Mouse (Mus musculus) hindbrain, embryonic 16.5 days (tissue): ENCODE results near the gene Gm765. TPM values are rescaled to one million over a fixed set of nuclear protein-coding genes. Genes with fewer than 3 reads are reported as not detected.

Experiments
- ATAC-seq: fragments of 200-750 bp; cut with Nextera tagmentation; 2 replicates; pipeline ENCODE4 v1.8.0; 2017; ENCODE audit warnings: moderate TSS enrichment, moderate library complexity
- H3K27ac ChIP-seq: fragments of 300-500 bp; sonication (generic); 2 replicates; pipeline ENCODE4 v1.5.1; 2014; ENCODE audit warnings: low read depth, mild to moderate bottlenecking, control low read depth, low read length, moderate library complexity
- H3K27me3 ChIP-seq: fragments of 300-500 bp; sonication (generic); replicated peaks from 2 replicates; pipeline ENCODE4 v1.6.1; 2014; ENCODE audit warnings: low read length; ENCODE audit not compliant: control insufficient read depth, insufficient read depth
- H3K36me3 ChIP-seq: fragments of 300-500 bp; sonication (generic); 2 replicates; pipeline ENCODE4 v1.6.1; 2014; ENCODE audit warnings: mild to moderate bottlenecking, low read length, moderate library complexity, mixed read lengths; ENCODE audit not compliant: control insufficient read depth, insufficient read depth
- H3K4me1 ChIP-seq: fragments of 300-500 bp; sonication (generic); 2 replicates; pipeline ENCODE4 v1.6.1; 2014; ENCODE audit warnings: low read depth, low read length; ENCODE audit not compliant: control insufficient read depth, insufficient read depth
- H3K4me2 ChIP-seq: fragments of 300-500 bp; sonication (generic); 2 replicates; pipeline ENCODE4 v1.6.1; 2014; ENCODE audit warnings: mild to moderate bottlenecking, low read length, control low read depth, moderate library complexity
- H3K4me3 ChIP-seq: fragments of 300-500 bp; sonication (generic); 2 replicates; pipeline ENCODE4 v1.5.1; 2014; ENCODE audit warnings: mild to moderate bottlenecking, low read length, control low read depth, moderate library complexity
- H3K9ac ChIP-seq: fragments of 300-500 bp; sonication (generic); 2 replicates; pipeline ENCODE4 v1.6.1; 2014; ENCODE audit warnings: low read depth, mild to moderate bottlenecking, control low read depth, low read length, moderate library complexity
- H3K9me3 ChIP-seq: fragments of 300-500 bp; sonication (generic); 2 replicates; pipeline ENCODE4 v1.6.1; 2014; ENCODE audit warnings: mild to moderate bottlenecking, low read length, moderate library complexity; ENCODE audit not compliant: control insufficient read depth
- WGBS: fragments of 180-500 bp; shearing (Covaris S2); extraction: QIAGEN DNeasy Blood & Tissue Kit; methylation state at CpG from one replicate; pipeline ENCODE4 v1.1.7; 2014; 5-methylcytosine and 5-hydroxymethylcytosine counted together
- polyA plus RNA-seq: library from polyadenylated mRNA; unstranded; fragments of >200 nt; fragmentation: Nextera tagmentation; extraction: Ambion mirVana; gene quantifications from 2 replicates; pipeline ENCODE4 v1.2.1, GENCODE M21; 2015

Gene Gm765
- polyA plus RNA-seq, 1 experiment from 2014 or later = 0.05 TPM

DNA sequence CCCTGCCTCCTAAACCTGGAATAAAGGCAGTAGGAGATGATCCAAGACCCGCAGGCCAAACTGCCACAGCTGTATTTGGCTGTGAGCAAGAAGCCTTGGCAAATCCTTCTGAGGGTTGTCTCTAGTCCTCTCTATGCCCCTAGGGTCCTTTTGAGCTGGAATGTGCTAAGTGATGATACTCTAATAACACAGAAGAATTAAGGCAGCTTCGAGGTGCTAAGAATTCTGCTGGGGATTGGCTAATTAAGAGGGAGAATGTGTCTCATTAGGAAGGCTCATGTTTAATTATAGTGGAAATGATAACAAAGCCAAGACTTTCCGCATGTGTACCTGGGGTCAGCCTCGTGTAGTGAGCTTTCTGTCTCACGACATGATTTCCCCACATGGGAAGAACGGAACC is 99.4 kb downstream of the Gm765 start:
- H3K4me1 ChIP-seq = peaks cover 3% of the 10 kb centered on the region; the same call in 1 of the 2 replicates
- no peak overlapping the region for H3K4me3 ChIP-seq
- H3K9me3 ChIP-seq = no peaks in the 10 kb centered on the region
- no peak overlapping the region for H3K9ac ChIP-seq
- H3K36me3 ChIP-seq = no peaks in the 10 kb centered on the region
- WGBS = 38% methylated on average over 6 of the region's 6 CpGs
- ATAC-seq = no peak
- no peak overlapping the region for H3K27ac ChIP-seq
- H3K4me2 ChIP-seq = no peak overlapping the region
- no peaks in the 10 kb centered on the region for H3K27me3 ChIP-seq

DNA sequence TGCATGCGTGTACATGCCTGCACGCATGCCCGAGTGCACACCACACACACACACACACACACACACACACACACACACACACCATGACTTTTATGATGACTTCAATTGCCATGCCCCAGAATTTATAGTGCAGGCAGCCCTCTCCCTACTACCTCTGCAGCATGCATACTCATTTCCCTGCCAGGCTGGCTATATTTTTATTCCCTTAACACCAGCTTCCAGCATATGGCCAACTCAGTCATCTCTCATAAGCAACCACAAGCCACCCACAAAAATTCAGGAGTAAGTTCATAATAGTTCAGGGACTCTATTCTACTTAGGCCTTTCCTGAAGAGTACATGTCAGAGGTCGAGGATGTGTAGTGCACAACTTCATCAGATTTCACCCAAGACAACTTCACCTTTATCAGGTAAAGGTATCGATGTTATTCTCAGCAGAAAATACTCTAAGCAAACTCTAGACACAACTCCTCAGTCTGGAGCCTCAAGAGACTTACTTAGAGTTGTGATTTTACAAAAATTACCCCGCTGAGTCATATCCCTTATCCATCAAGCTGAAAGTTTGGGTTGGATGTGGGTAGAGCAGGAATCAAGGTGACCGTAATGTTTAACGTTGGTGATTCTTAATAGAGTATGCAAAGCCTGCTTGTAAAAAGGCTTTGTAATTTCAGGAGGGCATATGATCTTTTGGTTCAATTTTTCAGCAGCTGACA is 101.8 kb downstream of the Gm765 start:
- H3K4me1 ChIP-seq = peaks cover 3% of the 10 kb centered on the region; the same call in 1 of the 2 replicates
- no peak for ATAC-seq
- H3K36me3 ChIP-seq = no peaks in the 10 kb centered on the region
- no peak overlapping the region for H3K4me2 ChIP-seq
- H3K9me3 ChIP-seq = no peaks in the 10 kb centered on the region
- H3K27me3 ChIP-seq = no peaks in the 10 kb centered on the region
- no peak overlapping the region for H3K27ac ChIP-seq
- no peak overlapping the region for H3K4me3 ChIP-seq
- H3K9ac ChIP-seq = no peak overlapping the region
- 90% methylated on average over 8 of the region's 8 CpGs for WGBS

DNA sequence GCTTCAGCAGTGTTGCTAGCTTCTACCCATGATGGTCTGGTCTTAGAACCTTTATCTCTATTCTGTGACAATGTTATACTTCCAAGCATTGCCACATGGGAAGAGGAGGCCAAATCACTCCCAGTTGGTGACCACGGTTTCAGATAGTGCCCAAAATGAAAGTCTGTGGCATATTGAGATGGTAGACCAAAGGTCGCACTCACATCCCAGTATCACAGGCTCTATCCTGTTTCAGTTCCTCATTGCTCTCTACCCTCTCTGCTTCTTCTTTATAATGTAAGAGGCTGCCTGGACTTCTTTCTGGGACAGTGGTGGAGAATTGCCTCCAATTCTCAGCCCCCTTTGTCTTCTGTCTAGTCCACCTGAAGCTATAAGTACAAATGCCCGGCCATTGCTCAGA is 108.5 kb downstream of the Gm765 start:
- WGBS = 93% methylated on average over 3 of the region's 3 CpGs
- H3K9me3 ChIP-seq = no peaks in the 10 kb centered on the region
- no peak for ATAC-seq
- no peak overlapping the region for H3K27ac ChIP-seq
- no peak overlapping the region for H3K4me3 ChIP-seq
- H3K27me3 ChIP-seq = no peaks in the 10 kb centered on the region
- no peak overlapping the region for H3K4me2 ChIP-seq
- no peaks in the 10 kb centered on the region for H3K36me3 ChIP-seq
- H3K9ac ChIP-seq = no peak overlapping the region
- no peaks in the 10 kb centered on the region for H3K4me1 ChIP-seq

DNA sequence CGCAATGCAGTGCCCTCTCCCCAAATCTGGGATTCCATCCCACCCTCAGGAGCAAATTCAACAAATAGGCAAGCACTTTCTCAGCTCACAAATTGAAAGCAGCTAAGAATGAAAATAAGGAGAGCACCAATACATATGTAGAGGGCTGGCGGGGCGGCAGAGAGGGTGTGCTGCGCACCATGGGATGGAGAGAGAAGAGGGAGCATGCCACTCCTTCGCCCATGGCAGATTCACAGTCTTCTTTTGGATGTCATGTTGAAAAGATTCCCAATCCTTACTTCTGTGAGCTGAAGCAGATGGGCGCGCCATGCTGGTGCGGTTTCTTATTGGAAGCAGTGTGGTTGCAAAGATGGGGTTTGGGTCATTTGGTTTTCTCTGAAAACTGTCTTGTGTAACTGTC is 118.6 kb downstream of the Gm765 start:
- Histone ChIP-seq H3K9ac (no peak overlapping the region), H3K27me3 (no peaks in the 10 kb centered on the region), H3K4me3 (no peak overlapping the region), H3K4me1 (no peaks in the 10 kb centered on the region), H3K4me2 (no peak overlapping the region), H3K9me3 (no peaks in the 10 kb centered on the region), H3K27ac (no peak overlapping the region), H3K36me3 (no peaks in the 10 kb centered on the region)
- WGBS = 92% methylated on average over 8 of the region's 8 CpGs
- no peak for ATAC-seq

DNA sequence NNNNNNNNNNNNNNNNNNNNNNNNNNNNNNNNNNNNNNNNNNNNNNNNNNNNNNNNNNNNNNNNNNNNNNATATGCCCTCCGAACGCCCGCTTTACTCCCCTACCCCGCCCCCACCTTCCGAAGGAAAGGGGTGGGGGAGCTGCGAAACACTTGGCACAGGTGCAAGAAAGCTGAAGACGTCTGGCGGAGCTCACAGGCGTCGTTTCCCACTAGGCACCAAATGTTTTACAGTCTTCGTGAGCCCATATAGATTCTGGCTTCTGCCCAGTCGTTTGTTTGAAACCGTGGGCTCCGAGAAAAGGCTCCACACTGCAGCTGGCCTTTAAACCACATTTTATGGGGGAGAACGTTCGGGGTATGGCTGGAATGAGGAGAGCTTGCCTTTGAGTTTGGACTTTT is 120.6 kb downstream of the Gm765 start:
- Histone ChIP-seq H3K9me3 (no peaks in the 10 kb centered on the region), H3K27ac (no peak overlapping the region), H3K4me1 (no peaks in the 10 kb centered on the region), H3K36me3 (no peaks in the 10 kb centered on the region), H3K4me2 (no peak overlapping the region), H3K27me3 (no peaks in the 10 kb centered on the region), H3K4me3 (no peak overlapping the region), H3K9ac (no peak overlapping the region)
- ATAC-seq = no peak
- 81% methylated on average over 16 of the region's 16 CpGs for WGBS

DNA sequence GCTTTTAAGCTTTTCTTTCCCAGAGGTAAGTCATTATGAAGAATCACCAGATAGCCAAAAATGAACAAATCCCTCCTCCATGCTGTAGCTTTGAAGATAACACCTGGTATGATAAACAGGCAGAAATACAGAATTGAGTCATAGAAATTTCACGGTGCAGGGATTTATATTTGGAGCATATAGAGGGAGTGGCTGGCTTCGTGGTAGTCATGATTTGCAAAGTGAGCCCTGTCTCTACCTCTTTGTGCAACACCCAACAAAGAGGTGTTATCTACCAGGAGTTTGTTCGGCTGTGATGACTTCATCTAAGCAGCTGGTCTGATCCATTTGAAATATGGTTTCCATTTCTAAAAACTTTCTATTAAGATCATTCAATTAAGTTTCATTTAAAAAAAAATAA is 130.3 kb downstream of the Gm765 start:
- H3K27me3 ChIP-seq = no peaks in the 10 kb centered on the region
- 82% methylated on average over 3 of the region's 3 CpGs for WGBS
- H3K4me3 ChIP-seq = no peak overlapping the region
- no peak overlapping the region for H3K9ac ChIP-seq
- no peak overlapping the region for H3K27ac ChIP-seq
- H3K4me2 ChIP-seq = no peak overlapping the region
- no peaks in the 10 kb centered on the region for H3K36me3 ChIP-seq
- H3K9me3 ChIP-seq = no peaks in the 10 kb centered on the region
- ATAC-seq = no peak
- H3K4me1 ChIP-seq = no peaks in the 10 kb centered on the region

DNA sequence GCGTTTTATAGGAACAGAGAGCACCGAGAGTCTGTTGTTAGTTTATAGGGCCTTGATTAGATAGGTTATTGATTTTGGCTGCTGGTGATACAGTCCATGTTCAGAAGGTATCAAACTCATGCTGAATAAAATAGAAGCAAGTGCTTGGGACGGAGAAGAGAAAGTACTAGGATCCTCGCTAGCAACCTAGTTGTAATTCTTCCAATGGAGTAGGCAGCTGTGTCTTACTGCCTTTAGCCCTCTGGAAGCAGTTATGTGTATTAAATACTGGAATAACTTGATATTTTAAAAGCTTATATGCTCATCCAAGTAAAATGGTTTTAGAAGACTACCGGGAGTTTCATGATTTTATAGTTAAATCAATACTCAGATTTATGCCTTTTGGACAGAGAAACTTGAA is 132.3 kb downstream of the Gm765 start:
- no peaks in the 10 kb centered on the region for H3K27me3 ChIP-seq
- no peaks in the 10 kb centered on the region for H3K36me3 ChIP-seq
- 80% methylated on average over 5 of the region's 5 CpGs for WGBS
- H3K9me3 ChIP-seq = no peaks in the 10 kb centered on the region
- ATAC-seq = no peak
- no peaks in the 10 kb centered on the region for H3K4me1 ChIP-seq
- no peak overlapping the region for H3K4me3 ChIP-seq
- H3K9ac ChIP-seq = no peak overlapping the region
- H3K4me2 ChIP-seq = no peak overlapping the region
- no peak overlapping the region for H3K27ac ChIP-seq

DNA sequence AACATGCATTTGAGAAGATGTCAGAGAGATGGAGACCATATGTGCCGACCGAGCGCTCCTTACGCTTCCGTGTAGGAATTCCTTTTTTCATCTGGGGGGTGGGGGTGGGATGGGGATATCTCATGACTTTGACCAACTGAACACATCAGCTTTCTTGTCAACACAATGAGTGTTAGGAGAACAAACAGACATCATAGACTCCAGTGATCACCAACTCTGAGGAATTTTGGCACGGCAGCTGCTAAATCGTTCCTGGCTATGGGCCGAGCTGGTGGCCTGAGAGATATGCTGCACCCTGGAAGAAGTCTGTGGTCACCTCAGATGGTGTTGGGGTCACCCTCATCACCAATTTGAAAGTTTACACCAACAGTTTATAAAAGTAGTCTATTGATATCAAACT is 134.5 kb downstream of the Gm765 start:
- Histone ChIP-seq H3K27ac (no peak overlapping the region), H3K4me3 (no peak overlapping the region), H3K9me3 (no peaks in the 10 kb centered on the region), H3K27me3 (no peaks in the 10 kb centered on the region), H3K9ac (no peak overlapping the region), H3K4me2 (no peak overlapping the region), H3K36me3 (no peaks in the 10 kb centered on the region), H3K4me1 (no peaks in the 10 kb centered on the region)
- WGBS = 96% methylated on average over 8 of the region's 8 CpGs
- ATAC-seq = no peak

DNA sequence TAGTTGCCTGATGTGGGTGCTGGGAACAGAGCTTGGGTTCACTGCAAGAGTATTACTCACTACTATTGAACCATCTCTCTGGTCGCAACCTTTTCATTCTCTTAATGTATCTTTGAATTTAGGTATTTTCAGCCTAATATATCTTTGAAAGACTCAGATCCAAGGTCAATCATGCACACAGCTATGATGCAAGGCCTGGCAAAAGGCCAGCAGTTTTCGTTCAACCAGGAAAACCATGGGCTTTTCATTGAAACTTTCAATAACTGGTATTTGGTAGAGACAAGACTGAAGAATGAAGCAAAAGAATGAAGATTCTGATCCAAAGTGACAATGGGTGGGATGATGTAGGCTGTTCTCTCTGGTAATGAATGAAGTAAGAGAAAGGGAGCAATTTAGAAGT is 143.8 kb downstream of the Gm765 start:
- Histone ChIP-seq H3K4me3 (no peak overlapping the region), H3K9ac (no peak overlapping the region), H3K4me2 (no peak overlapping the region), H3K27me3 (no peaks in the 10 kb centered on the region), H3K36me3 (no peaks in the 10 kb centered on the region), H3K9me3 (no peaks in the 10 kb centered on the region), H3K4me1 (no peaks in the 10 kb centered on the region), H3K27ac (no peak overlapping the region)
- 88% methylated on average over 2 of the region's 2 CpGs for WGBS
- ATAC-seq = no peak
